Mouse (Mus musculus) liver, adult 2 months (tissue): ENCODE measurements around the gene Aig1. TPM values are rescaled to one million over a fixed set of nuclear protein-coding genes. Genes with fewer than 3 reads are reported as not detected.

Experiments
- DNase-seq: peaks from one replicate; pipeline ENCODE4 v3.0.0-alpha.2; 2011; ENCODE audit warnings: low read depth, low spot score; ENCODE audit errors: extremely low read depth
- H3K27ac ChIP-seq: fragments of 200-500 bp; replicated peaks from 2 replicates; pipeline ENCODE4 v1.5.1; 2012; ENCODE audit warnings: low read depth, mild to moderate bottlenecking, control low read depth, inconsistent platforms, low read length; ENCODE audit not compliant: insufficient read depth
- H3K27me3 ChIP-seq: fragments of 200-500 bp; 2 replicates; pipeline ENCODE4 v1.6.1; 2012; ENCODE audit warnings: mild to moderate bottlenecking, moderate library complexity, low read length, inconsistent platforms; ENCODE audit not compliant: control insufficient read depth, insufficient read depth
- H3K36me3 ChIP-seq: fragments of 200-500 bp; 2 replicates; pipeline ENCODE4 v1.6.1; 2012; ENCODE audit warnings: low read length, inconsistent platforms; ENCODE audit not compliant: control insufficient read depth, insufficient read depth
- H3K4me1 ChIP-seq: fragments of 200-500 bp; 2 replicates; pipeline ENCODE4 v1.6.1; 2011; ENCODE audit warnings: low read length; ENCODE audit not compliant: control insufficient read depth, insufficient read depth
- H3K4me3 ChIP-seq: fragments of 200-500 bp; 2 replicates; pipeline ENCODE4 v1.5.1; 2011; ENCODE audit warnings: low read depth, mild to moderate bottlenecking, control low read depth, low read length, moderate library complexity; ENCODE audit not compliant: insufficient read depth
- H3K79me2 ChIP-seq: fragments of 200-500 bp; 2 replicates; pipeline ENCODE4 v1.6.1; 2012; ENCODE audit warnings: inconsistent platforms, mild to moderate bottlenecking, low read length, moderate library complexity; ENCODE audit not compliant: control insufficient read depth, insufficient read depth
- H3K9ac ChIP-seq: fragments of 200-500 bp; 2 replicates; pipeline ENCODE4 v1.6.1; 2012; ENCODE audit warnings: low read depth, mild to moderate bottlenecking, control low read depth, inconsistent platforms, low read length
- CTCF ChIP-seq: fragments of 200-500 bp; IDR thresholded peaks from 2 replicates; pipeline ENCODE4 v1.5.1; 2011; ENCODE audit warnings: low read depth, low read length, control low read depth
- POLR2A ChIP-seq: fragments of 200-500 bp; IDR thresholded peaks from 2 replicates; pipeline ENCODE4 v1.6.1; 2011; ENCODE audit warnings: low read length, control low read depth; ENCODE audit not compliant: insufficient read depth; ENCODE audit errors: extremely low read depth
- WGBS: fragments of 180-500 bp; shearing (Covaris S2); methylation state at CpG from one replicate; pipeline ENCODE4 v1.1.7; 2018; 5-methylcytosine and 5-hydroxymethylcytosine counted together
- polyA plus RNA-seq: library from polyadenylated mRNA; depleted of rRNA; stranded (reverse); fragments of >200 nt; gene quantifications from 2 replicates; pipeline ENCODE4 v1.2.3, GENCODE M21; 2012
- total RNA-seq: library from RNA; depleted of rRNA; stranded (reverse); fragments of >200 nt; gene quantifications from 2 replicates; pipeline ENCODE4 v1.2.3, GENCODE M21; 2014

The Aig1 gene
- total and polyA plus RNA-seq, 2 experiments, result 18.9 to 37.3 TPM

DNA sequence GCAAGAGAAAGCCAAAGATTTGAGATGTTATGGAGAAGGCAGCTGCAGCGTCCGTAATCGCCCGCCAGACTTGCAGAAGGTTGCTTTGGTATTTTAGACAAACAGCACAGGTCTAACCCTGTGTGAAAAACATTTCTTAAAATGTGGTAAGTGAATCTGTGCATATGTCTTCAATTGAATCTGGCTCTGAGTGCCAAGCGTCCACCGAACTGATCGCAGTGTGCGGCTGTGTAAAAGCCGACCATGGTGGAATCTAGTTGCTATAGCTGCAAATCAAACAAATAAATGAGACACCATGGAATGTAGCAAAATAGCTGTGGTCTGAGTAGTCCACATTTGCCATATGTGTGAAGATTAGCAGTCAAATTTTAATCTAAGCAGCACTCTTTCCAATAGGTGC is 80.7 kb downstream of the Aig1 start:
- Histone ChIP-seq H3K4me3 (no peak overlapping the region), H3K36me3 (peaks cover 4% of the 10 kb centered on the region; the same call in 1 of the 2 replicates), H3K9ac (no peak overlapping the region), H3K27ac (no peak overlapping the region), H3K4me1 (no peaks in the 10 kb centered on the region), H3K27me3 (no peaks in the 10 kb centered on the region), H3K79me2 (no peaks in the 10 kb centered on the region)
- DNase-seq, result no peak
- TF ChIP-seq POLR2A, result no peak
- no peak for TF ChIP-seq CTCF
- WGBS, result 97% methylated on average over 9 of the region's 9 CpGs

DNA sequence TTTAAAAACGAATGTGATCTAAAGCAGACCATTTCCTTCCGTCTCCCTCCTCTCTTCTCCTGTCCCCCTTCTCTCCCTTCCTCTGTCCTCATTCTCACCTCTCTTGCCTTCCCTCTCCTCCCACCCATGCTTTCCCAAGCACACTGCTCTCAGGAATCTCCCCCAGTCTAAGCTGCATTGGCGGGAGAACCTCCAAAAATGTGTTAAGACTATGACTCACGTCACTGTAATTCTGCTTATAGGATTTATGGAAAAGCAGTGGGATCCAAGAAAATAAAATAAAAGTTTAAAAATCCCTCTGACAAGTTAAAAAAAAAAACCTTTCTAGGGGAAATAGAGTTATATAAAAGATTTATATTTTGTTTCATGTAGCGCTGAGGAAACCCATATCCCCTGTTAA is 86.0 kb downstream of the Aig1 start:
- H3K79me2 ChIP-seq, result no peaks in the 10 kb centered on the region
- H3K36me3 ChIP-seq, result no peaks in the 10 kb centered on the region
- no peak overlapping the region for H3K4me3 ChIP-seq
- H3K27me3 ChIP-seq, result no peaks in the 10 kb centered on the region
- DNase-seq, result no peak
- no peak overlapping the region for H3K27ac ChIP-seq
- no peaks in the 10 kb centered on the region for H3K4me1 ChIP-seq
- TF ChIP-seq POLR2A (no peak), CTCF (no peak)
- 90% methylated on average over 5 of the region's 5 CpGs for WGBS
- no peak overlapping the region for H3K9ac ChIP-seq

DNA sequence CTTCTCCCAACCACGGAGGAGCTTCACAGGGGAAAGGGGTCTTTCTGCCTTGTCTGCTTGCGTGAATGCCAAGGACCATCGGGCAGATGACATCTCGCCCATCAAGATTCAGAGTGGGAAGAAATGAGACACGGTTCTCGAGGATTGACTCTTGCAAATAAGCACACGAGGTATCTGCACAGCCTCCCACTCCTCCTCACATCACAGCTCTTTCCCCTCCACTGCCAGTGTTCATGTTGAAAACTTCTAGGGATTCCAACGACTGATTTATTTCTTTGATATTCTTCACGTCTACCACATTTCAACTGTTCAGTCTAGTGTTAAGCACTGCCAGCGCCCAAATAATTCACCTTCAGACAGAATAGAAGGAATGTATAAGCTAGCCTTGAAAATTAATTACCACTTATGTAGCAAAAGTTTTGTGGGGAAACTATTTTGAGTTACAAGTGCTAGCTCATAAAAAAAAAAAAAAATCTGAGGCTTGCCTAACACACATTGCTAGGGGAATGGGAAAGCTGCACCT is 86.5 kb downstream of the Aig1 start:
- no peak for DNase-seq
- TF ChIP-seq POLR2A (no peak), CTCF (no peak)
- H3K4me3 ChIP-seq, result no peak overlapping the region
- no peaks in the 10 kb centered on the region for H3K27me3 ChIP-seq
- H3K9ac ChIP-seq, result no peak overlapping the region
- H3K4me1 ChIP-seq, result no peaks in the 10 kb centered on the region
- H3K79me2 ChIP-seq, result no peaks in the 10 kb centered on the region
- 90% methylated on average over 10 of the region's 10 CpGs for WGBS
- H3K27ac ChIP-seq, result no peak overlapping the region
- no peaks in the 10 kb centered on the region for H3K36me3 ChIP-seq

DNA sequence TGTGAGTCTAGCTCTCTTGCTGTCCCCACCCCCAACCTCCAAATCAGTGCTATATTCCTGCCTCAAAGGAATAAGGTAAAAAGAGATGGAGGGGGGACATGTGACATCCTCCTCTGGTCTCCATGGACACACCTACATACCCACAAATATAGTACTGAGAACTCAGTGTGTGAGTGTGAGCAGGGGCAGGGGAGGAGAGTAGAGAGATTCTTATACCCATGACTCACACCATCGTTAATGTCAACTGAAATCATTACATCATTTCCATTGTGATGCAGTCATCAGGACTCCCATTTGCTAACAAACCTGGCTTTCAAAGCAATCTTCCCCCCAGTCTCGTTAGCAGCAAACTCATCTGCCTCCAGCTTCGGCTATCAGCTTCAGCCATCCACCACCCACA is 92.8 kb downstream of the Aig1 start:
- Histone ChIP-seq H3K36me3 (no peaks in the 10 kb centered on the region), H3K4me1 (no peaks in the 10 kb centered on the region), H3K9ac (no peak overlapping the region), H3K79me2 (no peaks in the 10 kb centered on the region), H3K27me3 (no peaks in the 10 kb centered on the region), H3K27ac (no peak overlapping the region), H3K4me3 (no peak overlapping the region)
- no peak for DNase-seq
- TF ChIP-seq POLR2A, result no peak
- no peak for TF ChIP-seq CTCF
- WGBS, result 81% methylated on average over 3 of the region's 3 CpGs

DNA sequence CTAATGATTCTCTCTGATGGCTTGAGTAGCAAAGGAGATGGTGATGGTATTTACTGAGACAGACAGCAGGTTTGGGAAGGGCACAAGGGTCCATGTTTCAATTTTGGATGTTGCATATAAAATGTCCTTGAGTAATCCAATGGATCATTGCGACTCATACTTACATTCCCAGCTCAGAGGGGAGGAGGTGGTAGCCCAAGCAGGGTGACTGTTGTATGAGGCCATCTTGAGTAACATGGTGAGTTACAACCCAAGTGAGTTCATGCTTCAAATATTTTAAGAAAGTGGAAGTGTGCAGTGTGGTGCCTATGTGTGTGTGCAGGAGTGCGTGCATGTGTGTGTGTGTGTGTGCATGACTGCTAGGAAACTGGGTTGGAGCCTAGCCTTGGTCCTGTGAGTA is 93.4 kb downstream of the Aig1 start:
- no peak overlapping the region for H3K9ac ChIP-seq
- no peaks in the 10 kb centered on the region for H3K36me3 ChIP-seq
- no peak overlapping the region for H3K27ac ChIP-seq
- 95% methylated on average over 2 of the region's 2 CpGs for WGBS
- TF ChIP-seq POLR2A (no peak), CTCF (no peak)
- no peak overlapping the region for H3K4me3 ChIP-seq
- H3K4me1 ChIP-seq, result no peaks in the 10 kb centered on the region
- H3K79me2 ChIP-seq, result no peaks in the 10 kb centered on the region
- DNase-seq, result no peak
- H3K27me3 ChIP-seq, result no peaks in the 10 kb centered on the region

DNA sequence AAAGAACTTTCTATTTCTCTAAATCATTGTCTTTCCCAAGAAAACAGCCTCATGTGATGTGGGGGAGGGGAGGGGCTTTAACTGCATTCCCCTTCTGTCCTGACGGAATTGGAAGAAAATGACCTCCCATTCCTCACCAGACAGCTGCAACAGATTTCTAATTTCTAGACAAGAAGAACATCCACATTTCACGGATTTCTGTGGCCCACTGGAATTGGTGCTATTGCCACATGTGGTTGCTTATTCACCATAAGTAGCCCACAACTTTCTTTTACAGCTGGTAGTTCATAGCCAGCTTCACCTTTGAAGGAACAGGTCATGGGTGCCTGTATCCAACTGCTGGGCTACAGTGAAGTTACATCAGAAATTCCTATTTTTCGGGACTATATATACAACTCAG is 93.9 kb downstream of the Aig1 start:
- Histone ChIP-seq H3K4me1 (no peaks in the 10 kb centered on the region), H3K4me3 (no peak overlapping the region), H3K36me3 (no peaks in the 10 kb centered on the region), H3K27ac (no peak overlapping the region), H3K27me3 (no peaks in the 10 kb centered on the region), H3K9ac (no peak overlapping the region), H3K79me2 (no peaks in the 10 kb centered on the region)
- 95% methylated on average over 3 of the region's 3 CpGs for WGBS
- DNase-seq, result no peak
- no peak for TF ChIP-seq CTCF
- TF ChIP-seq POLR2A, result no peak
